Mouse (Mus musculus): ENCODE data around the gene Slc44a2. TPM values are rescaled to one million over a fixed set of nuclear protein-coding genes. Genes with fewer than 3 reads are reported as not detected.

Slc44a2 gene
- polyA plus RNA-seq, 1 experiment from 2014 or later = 116 TPM

DNA sequence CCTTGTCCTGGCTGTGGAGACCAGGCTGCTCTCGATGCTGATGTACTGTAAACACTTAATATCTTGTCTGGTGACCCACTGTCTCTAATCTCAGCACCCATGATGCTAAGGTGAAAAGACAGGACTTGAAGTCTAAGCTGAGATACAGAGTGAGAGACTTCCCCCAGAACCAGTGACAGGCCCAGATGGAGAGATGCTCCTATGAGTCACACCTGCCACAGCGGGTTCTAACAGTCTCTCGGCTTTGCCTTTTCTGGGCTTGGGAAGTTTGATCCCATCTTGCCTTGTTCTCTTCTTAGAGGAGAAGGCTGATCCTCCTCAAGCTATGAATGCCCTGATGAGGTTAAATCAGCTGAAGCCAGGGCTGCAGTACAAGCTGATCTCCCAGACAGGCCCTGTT, 76.7 kb downstream of the Slc44a2 start:
- H3K27me3 ChIP-seq (ENCODE audit: insufficient read depth, low read length) = no peaks in the 10 kb centered on the region
- no peak overlapping the region for H3K4me2 ChIP-seq (replicated peaks; ENCODE audit: low read depth, low read length)
- H3K36me3 ChIP-seq (ENCODE audit: insufficient read depth, low read length) = peaks cover 88% of the 10 kb centered on the region
- no peak overlapping the region for H3K4me3 ChIP-seq (ENCODE audit: low read length)
- no peaks in the 10 kb centered on the region for H3K4me1 ChIP-seq (ENCODE audit: insufficient read depth, low read length)
- ATAC-seq (ENCODE audit: low FRiP score, low TSS enrichment) = no peak
- H3K27ac ChIP-seq (ENCODE audit: low read length) = no peak overlapping the region
- H3K9me3 ChIP-seq (ENCODE audit: low read length) = no peaks in the 10 kb centered on the region
- no peak overlapping the region for H3K9ac ChIP-seq (replicated peaks; ENCODE audit: low read length)
- 95% methylated on average over 3 of the region's 3 CpGs for WGBS

DNA sequence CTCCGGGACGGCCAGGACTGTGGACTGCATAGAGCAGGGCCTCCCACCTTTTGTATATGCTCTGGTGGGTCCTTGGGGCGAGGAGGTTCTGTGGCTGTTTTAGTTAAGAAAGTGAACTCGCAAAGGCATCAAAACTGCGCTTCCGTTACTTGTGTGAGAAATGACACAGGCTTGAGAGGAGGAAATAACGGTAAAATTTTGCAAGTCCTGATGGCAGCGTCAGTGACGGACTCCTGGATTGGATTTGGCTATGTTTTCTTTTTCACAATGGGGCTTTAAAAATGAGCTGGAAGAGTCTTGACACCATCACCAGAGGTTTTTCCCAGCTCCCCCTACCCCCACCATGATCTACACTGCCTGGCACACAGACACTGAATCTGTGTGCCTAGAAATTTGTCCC, 80.5 kb downstream of the Slc44a2 start:
- H3K4me3 ChIP-seq (ENCODE audit: low read length) = no peak overlapping the region
- WGBS = 90% methylated on average over 9 of the region's 9 CpGs
- ATAC-seq (ENCODE audit: low FRiP score, low TSS enrichment) = no peak

DNA sequence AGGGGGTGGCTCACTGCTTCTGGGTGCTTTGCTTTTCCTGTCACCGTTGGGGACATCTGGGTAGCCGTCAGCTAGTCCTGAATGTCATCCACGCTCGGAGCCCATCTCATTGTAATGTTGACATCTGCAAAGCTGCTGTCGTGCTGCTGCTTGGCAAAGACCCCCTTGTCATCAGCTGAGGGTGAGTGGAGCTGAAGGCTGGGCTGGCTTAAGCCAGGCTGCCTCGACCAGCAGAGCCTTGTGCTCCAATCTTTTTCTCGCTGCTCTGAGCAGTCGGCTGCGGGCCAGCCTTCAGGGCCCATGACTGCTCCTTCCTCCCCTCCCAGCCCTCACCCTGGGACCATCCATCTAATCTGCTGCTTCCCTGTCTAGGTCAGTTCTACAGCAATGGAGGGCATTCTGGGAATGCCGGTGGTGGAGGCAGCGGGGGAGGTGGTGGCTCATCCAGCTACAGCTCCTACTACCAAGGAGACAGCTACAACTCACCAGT, 82.3 kb downstream of the Slc44a2 start:
- H3K4me2 ChIP-seq (replicated peaks; ENCODE audit: low read depth, low read length) = no peak overlapping the region
- no peaks in the 10 kb centered on the region for H3K4me1 ChIP-seq (ENCODE audit: insufficient read depth, low read length)
- H3K4me3 ChIP-seq (ENCODE audit: low read length) = no peak overlapping the region
- H3K9me3 ChIP-seq (ENCODE audit: low read length) = no peaks in the 10 kb centered on the region
- ATAC-seq (ENCODE audit: low FRiP score, low TSS enrichment) = no peak
- H3K27ac ChIP-seq (ENCODE audit: low read length) = no peak overlapping the region
- H3K36me3 ChIP-seq (ENCODE audit: insufficient read depth, low read length) = peaks cover 78% of the 10 kb centered on the region
- no peak overlapping the region for H3K9ac ChIP-seq (replicated peaks; ENCODE audit: low read length)
- H3K27me3 ChIP-seq (ENCODE audit: insufficient read depth, low read length) = no peaks in the 10 kb centered on the region
- WGBS = 85% methylated on average over 11 of the region's 11 CpGs

More for the DNA sequence above, 80.5 kb downstream of the Slc44a2 start:
- Histone ChIP-seq H3K9me3 (ENCODE audit: low read length) (no peaks in the 10 kb centered on the region), H3K4me2 (replicated peaks; ENCODE audit: low read depth, low read length) (no peak overlapping the region), H3K4me1 (ENCODE audit: insufficient read depth, low read length) (no peaks in the 10 kb centered on the region), H3K27ac (ENCODE audit: low read length) (no peak overlapping the region), H3K27me3 (ENCODE audit: insufficient read depth, low read length) (no peaks in the 10 kb centered on the region), H3K9ac (replicated peaks; ENCODE audit: low read length) (no peak overlapping the region), H3K36me3 (ENCODE audit: insufficient read depth, low read length) (peaks cover 85% of the 10 kb centered on the region)

DNA sequence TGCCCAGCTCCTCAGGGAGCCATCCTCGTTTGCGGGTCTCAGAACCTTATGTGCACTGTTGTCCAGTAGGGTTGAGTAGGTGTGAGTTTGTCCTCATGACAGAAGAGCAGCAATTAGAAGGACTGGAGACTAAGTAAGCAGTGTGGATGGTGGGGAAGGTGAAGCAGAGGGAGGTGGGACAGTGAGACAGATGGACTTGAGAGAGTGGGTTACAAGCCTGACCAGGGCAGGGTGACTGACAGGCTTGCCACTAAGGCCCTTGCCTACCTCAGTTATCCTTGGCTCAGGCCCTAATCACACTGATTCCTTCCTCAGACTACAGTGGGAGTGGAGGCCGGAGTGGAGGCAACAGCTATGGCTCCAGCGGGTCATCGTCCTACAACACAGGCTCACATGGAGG, 83.2 kb downstream of the Slc44a2 start:
- H3K9me3 ChIP-seq (ENCODE audit: low read length) = no peaks in the 10 kb centered on the region
- ATAC-seq (ENCODE audit: low FRiP score, low TSS enrichment) = no peak
- WGBS = 93% methylated on average over 5 of the region's 5 CpGs
- no peak overlapping the region for H3K27ac ChIP-seq (ENCODE audit: low read length)
- no peak overlapping the region for H3K9ac ChIP-seq (replicated peaks; ENCODE audit: low read length)
- H3K27me3 ChIP-seq (ENCODE audit: insufficient read depth, low read length) = no peaks in the 10 kb centered on the region
- H3K4me1 ChIP-seq (ENCODE audit: insufficient read depth, low read length) = no peaks in the 10 kb centered on the region
- peaks cover 70% of the 10 kb centered on the region for H3K36me3 ChIP-seq (ENCODE audit: insufficient read depth, low read length)
- H3K4me3 ChIP-seq (ENCODE audit: low read length) = no peak overlapping the region
- H3K4me2 ChIP-seq (replicated peaks; ENCODE audit: low read depth, low read length) = no peak overlapping the region

Other genes with a start within 250 kb of the Slc44a2 start
- 0.77 and 0.84 TPM in 2 replicates for gene Gm49373, start 247.6 kb upstream of the Slc44a2 start, polyA plus RNA-seq (2015; fragmentation: Nextera tagmentation; extraction: Ambion mirVana)
- 56.1 and 65.7 TPM in 2 replicates for gene Fdx1l, start 247.1 kb upstream of the Slc44a2 start, polyA plus RNA-seq (2015; fragmentation: Nextera tagmentation; extraction: Ambion mirVana)
- gene Gm38431, start 228.7 kb upstream of the Slc44a2 start, polyA plus RNA-seq (2015; fragmentation: Nextera tagmentation; extraction: Ambion mirVana) = 2.1 and 3.7 TPM in 2 replicates
- gene Raver1, start 228.7 kb upstream of the Slc44a2 start, polyA plus RNA-seq (2015; fragmentation: Nextera tagmentation; extraction: Ambion mirVana) = 66.8 and 78.7 TPM in 2 replicates
- 16.1 and 16.3 TPM in 2 replicates for gene Tyk2, start 189.5 kb upstream of the Slc44a2 start, polyA plus RNA-seq (2015; fragmentation: Nextera tagmentation; extraction: Ambion mirVana)
- gene Cdc37, start 170.7 kb upstream of the Slc44a2 start, polyA plus RNA-seq (2015; fragmentation: Nextera tagmentation; extraction: Ambion mirVana) = 359 and 386 TPM in 2 replicates
- gene Pde4a, start 155.0 kb upstream of the Slc44a2 start, polyA plus RNA-seq (2015; fragmentation: Nextera tagmentation; extraction: Ambion mirVana) = 14.3 and 15.3 TPM in 2 replicates
- 67.4 and 68.1 TPM in 2 replicates for gene Keap1, start 81.3 kb upstream of the Slc44a2 start, polyA plus RNA-seq (2015; fragmentation: Nextera tagmentation; extraction: Ambion mirVana)
- gene S1pr5, start 72.3 kb upstream of the Slc44a2 start, polyA plus RNA-seq (2015; fragmentation: Nextera tagmentation; extraction: Ambion mirVana) = 0.13 and 0.14 TPM in 2 replicates
- gene Atg4d, start 55.4 kb upstream of the Slc44a2 start, polyA plus RNA-seq (2015; fragmentation: Nextera tagmentation; extraction: Ambion mirVana) = 58.7 and 64.1 TPM in 2 replicates
- 14.6 and 20.0 TPM in 2 replicates for gene Kri1, start 32.7 kb upstream of the Slc44a2 start, polyA plus RNA-seq (2015; fragmentation: Nextera tagmentation; extraction: Ambion mirVana)
- gene Cdkn2d, start 29.3 kb upstream of the Slc44a2 start, polyA plus RNA-seq (2015; fragmentation: Nextera tagmentation; extraction: Ambion mirVana) = 50.9 and 51.7 TPM in 2 replicates
- gene Ap1m2, start 8.4 kb upstream of the Slc44a2 start, polyA plus RNA-seq (2015; fragmentation: Nextera tagmentation; extraction: Ambion mirVana) = 45.2 and 48.9 TPM in 2 replicates
- 208 and 220 TPM in 2 replicates for gene Ilf3, start 47.2 kb downstream of the Slc44a2 start, polyA plus RNA-seq (2015; fragmentation: Nextera tagmentation; extraction: Ambion mirVana)
- gene Qtrt1, start 91.1 kb downstream of the Slc44a2 start, polyA plus RNA-seq (2015; fragmentation: Nextera tagmentation; extraction: Ambion mirVana) = 62.8 and 64.5 TPM in 2 replicates
- 85.7 and 92.4 TPM in 2 replicates for gene Dnm2, start 104.2 kb downstream of the Slc44a2 start, polyA plus RNA-seq (2015; fragmentation: Nextera tagmentation; extraction: Ambion mirVana)
- gene Tmed1, start 189.6 kb downstream of the Slc44a2 start, polyA plus RNA-seq (2015; fragmentation: Nextera tagmentation; extraction: Ambion mirVana) = 147 and 151 TPM in 2 replicates
- gene AB124611, start 205.5 kb downstream of the Slc44a2 start, polyA plus RNA-seq (2015; fragmentation: Nextera tagmentation; extraction: Ambion mirVana) = 3.5 and 4.5 TPM in 2 replicates
- 27.1 and 32.1 TPM in 2 replicates for gene Carm1, start 226.2 kb downstream of the Slc44a2 start, polyA plus RNA-seq (2015; fragmentation: Nextera tagmentation; extraction: Ambion mirVana)

Data from kidney, embryonic 16.5 days (tissue).